Mouse (Mus musculus): ENCODE measurements around the gene Gck. TPM values are rescaled to one million over a fixed set of nuclear protein-coding genes. Genes with fewer than 3 reads are reported as not detected.

The Gck gene
- polyA plus RNA-seq, 1 experiment: 1.7 TPM

DNA sequence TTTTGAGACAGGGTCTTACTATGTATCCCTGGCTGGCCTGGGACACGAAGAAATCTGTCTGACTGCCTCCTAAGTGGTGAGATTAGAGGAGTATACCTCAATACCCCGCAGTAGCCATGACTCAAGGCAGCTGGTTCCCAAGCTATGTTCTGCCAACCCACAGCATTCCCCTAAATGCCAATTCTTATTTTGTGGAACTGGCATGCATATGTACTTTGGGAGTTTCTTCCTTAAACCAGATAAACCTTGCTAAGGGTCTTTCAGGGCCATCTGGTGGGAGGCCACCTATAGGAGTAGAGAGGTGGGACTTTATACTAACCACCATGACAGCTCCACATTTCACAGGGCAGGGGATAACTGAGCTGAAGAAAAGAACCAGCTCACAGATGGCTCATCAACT lies 46.0 kb downstream of the Gck start:
- peaks cover 75% of the 10 kb centered on the region for H3K27me3 ChIP-seq (replicated peaks)
- H3K4me1 ChIP-seq: peaks cover 8% of the 10 kb centered on the region; the same call in 1 of the 2 replicates
- H3K36me3 ChIP-seq (replicated peaks; ENCODE audit: low read length): no peaks in the 10 kb centered on the region
- no peak overlapping the region for H3K4me3 ChIP-seq (replicated peaks)
- no peak for TF ChIP-seq FLI1 (IDR thresholded peaks at IDR 0.05; ENCODE audit: low read length)
- H3K9me3 ChIP-seq: no peaks in the 10 kb centered on the region

- no peak for TF ChIP-seq FLI1 (IDR thresholded peaks at IDR 0.05; ENCODE audit: low read length)
- TF ChIP-seq GATA1 (IDR thresholded peaks at IDR 0.05; ENCODE audit: borderline replicate concordance, low read length): no peak
- H3K4me1 ChIP-seq: peaks cover 14% of the 10 kb centered on the region; the same call in 1 of the 2 replicates
- no peaks in the 10 kb centered on the region for H3K9me3 ChIP-seq
- H3K27me3 ChIP-seq (replicated peaks): peaks cover 89% of the 10 kb centered on the region
- peak overlapping the region; percentile 85 for H3K4me3 ChIP-seq (replicated peaks)
- no peaks in the 10 kb centered on the region for H3K36me3 ChIP-seq (replicated peaks; ENCODE audit: low read length)
These were observed 47.5 kb downstream of the Gck start for GRCm38 (mm10) chr11:5902390-5902789.

DNA sequence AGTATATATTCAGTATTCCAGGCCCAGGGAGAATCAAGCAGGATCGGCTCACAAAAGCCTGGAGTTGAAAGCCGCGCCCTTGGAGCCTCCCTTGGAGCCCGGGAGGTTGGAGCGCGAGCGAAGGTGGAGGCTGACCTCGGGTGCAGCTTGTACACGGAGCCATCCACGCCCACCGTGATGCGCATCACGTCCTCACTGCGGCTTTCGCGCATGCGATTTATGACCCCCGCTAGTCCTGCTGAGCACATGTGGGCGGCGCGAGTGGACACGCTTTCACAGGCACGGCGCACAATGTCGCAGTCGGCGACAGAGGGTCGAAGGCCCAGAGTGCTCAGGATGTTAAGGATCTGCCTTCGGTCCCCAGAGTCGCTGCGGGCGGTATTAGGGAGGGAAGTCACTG lies 47.9 kb downstream of the Gck start:
- no peak for TF ChIP-seq GATA1 (IDR thresholded peaks at IDR 0.05; ENCODE audit: borderline replicate concordance, low read length)
- no peak for TF ChIP-seq FLI1 (IDR thresholded peaks at IDR 0.05; ENCODE audit: low read length)
- Histone ChIP-seq H3K27me3 (replicated peaks) (peaks cover 90% of the 10 kb centered on the region), H3K4me1 (peaks cover 16% of the 10 kb centered on the region; the same call in 1 of the 2 replicates)

GRCm38 (mm10) chr11:5901320-5901719 lies 48.6 kb downstream of the Gck start:
- peaks cover 16% of the 10 kb centered on the region; the same call in 1 of the 2 replicates for H3K4me1 ChIP-seq
- H3K27me3 ChIP-seq (replicated peaks): peaks cover 92% of the 10 kb centered on the region
- H3K9me3 ChIP-seq: no peaks in the 10 kb centered on the region
- H3K36me3 ChIP-seq (replicated peaks; ENCODE audit: low read length): no peaks in the 10 kb centered on the region
- peak overlapping the region; percentile 1 for H3K4me3 ChIP-seq (replicated peaks)
- TF ChIP-seq GATA1 (IDR thresholded peaks at IDR 0.05; ENCODE audit: borderline replicate concordance, low read length) (no peak), FLI1 (IDR thresholded peaks at IDR 0.05; ENCODE audit: low read length) (no peak)

More for the DNA sequence above, 47.9 kb downstream of the Gck start:
- Histone ChIP-seq H3K9me3 (no peaks in the 10 kb centered on the region), H3K36me3 (replicated peaks; ENCODE audit: low read length) (no peaks in the 10 kb centered on the region), H3K4me3 (replicated peaks) (peak overlapping the region; percentile 85)

GRCm38 (mm10) chr11:5899286-5899685 lies 50.6 kb downstream of the Gck start:
- H3K4me1 ChIP-seq: peaks cover 16% of the 10 kb centered on the region; the same call in 1 of the 2 replicates
- H3K4me3 ChIP-seq (replicated peaks): no peak overlapping the region
- peaks cover 94% of the 10 kb centered on the region for H3K27me3 ChIP-seq (replicated peaks)
- TF ChIP-seq GATA1 (IDR thresholded peaks at IDR 0.05; ENCODE audit: borderline replicate concordance, low read length): no peak
- no peak for TF ChIP-seq FLI1 (IDR thresholded peaks at IDR 0.05; ENCODE audit: low read length)
- H3K36me3 ChIP-seq (replicated peaks; ENCODE audit: low read length): no peaks in the 10 kb centered on the region
- no peaks in the 10 kb centered on the region for H3K9me3 ChIP-seq

- TF ChIP-seq FLI1 (IDR thresholded peaks at IDR 0.05; ENCODE audit: low read length) (no peak), GATA1 (IDR thresholded peaks at IDR 0.05; ENCODE audit: borderline replicate concordance, low read length) (no peak)
- peaks cover 16% of the 10 kb centered on the region; the same call in 1 of the 2 replicates for H3K4me1 ChIP-seq
- no peaks in the 10 kb centered on the region for H3K9me3 ChIP-seq
- H3K27me3 ChIP-seq (replicated peaks): peaks cover 91% of the 10 kb centered on the region
- H3K4me3 ChIP-seq (replicated peaks): no peak within 1 kb of the TSS
- no peaks in the 10 kb centered on the region for H3K36me3 ChIP-seq (replicated peaks; ENCODE audit: low read length)
These were observed 51.4 kb downstream of the Gck start, which contains the start of gene Myl7 for GRCm38 (mm10) chr11:5898531-5898930. Myl7 (minus strand) TSS chr11:5898782.

DNA sequence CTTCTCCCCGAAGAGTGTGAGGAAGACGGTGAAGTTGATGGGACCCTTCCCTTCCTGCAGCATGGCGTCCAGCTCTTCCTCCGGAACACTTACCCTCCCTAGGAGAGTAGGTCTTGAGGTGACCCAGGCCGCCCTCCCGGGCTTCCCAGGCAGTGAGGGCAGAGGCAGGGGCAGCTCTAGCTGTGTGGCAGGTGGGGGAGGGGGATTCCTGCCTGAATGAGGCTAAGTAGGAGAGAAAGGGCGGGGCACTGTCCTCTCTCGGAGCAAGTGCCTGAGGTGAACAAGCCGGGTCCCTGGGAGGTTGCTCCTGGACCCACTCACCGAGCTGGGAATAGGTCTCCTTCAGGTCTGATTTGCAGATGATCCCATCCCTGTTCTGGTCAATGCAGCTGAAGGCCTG lies 52.0 kb downstream of the Gck start:
- H3K36me3 ChIP-seq (replicated peaks; ENCODE audit: low read length): no peaks in the 10 kb centered on the region
- H3K4me1 ChIP-seq: peaks cover 18% of the 10 kb centered on the region
- no peak overlapping the region for H3K4me3 ChIP-seq (replicated peaks)
- TF ChIP-seq FLI1 (IDR thresholded peaks at IDR 0.05; ENCODE audit: low read length) (no peak), GATA1 (IDR thresholded peaks at IDR 0.05; ENCODE audit: borderline replicate concordance, low read length) (no peak)
- no peaks in the 10 kb centered on the region for H3K9me3 ChIP-seq
- H3K27me3 ChIP-seq (replicated peaks): peaks cover 84% of the 10 kb centered on the region

DNA sequence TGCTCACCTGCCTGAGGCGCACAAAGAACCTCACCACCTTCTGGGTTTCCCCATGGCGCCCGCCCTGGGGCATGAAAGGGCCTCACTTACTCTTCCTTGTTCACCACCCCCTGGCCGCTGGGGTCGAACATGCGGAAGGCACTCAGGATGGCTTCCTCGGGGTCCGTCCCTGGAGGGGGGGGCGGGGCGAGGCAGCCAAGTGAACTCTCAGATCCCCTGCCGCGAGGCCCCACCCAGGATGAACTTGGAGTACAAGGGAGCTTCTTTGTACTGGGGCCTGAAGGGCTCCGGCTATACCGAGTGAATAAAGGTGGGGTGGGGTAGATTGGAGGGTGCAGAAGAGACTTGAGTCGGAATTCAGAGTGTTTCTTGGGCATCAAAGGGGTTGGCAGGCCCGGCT lies 52.7 kb downstream of the Gck start:
- Histone ChIP-seq H3K4me3 (replicated peaks) (no peak overlapping the region), H3K27me3 (replicated peaks) (peaks cover 84% of the 10 kb centered on the region), H3K9me3 (no peaks in the 10 kb centered on the region), H3K36me3 (replicated peaks; ENCODE audit: low read length) (no peaks in the 10 kb centered on the region), H3K4me1 (peaks cover 20% of the 10 kb centered on the region)
- TF ChIP-seq FLI1 (IDR thresholded peaks at IDR 0.05; ENCODE audit: low read length): no peak
- TF ChIP-seq GATA1 (IDR thresholded peaks at IDR 0.05; ENCODE audit: borderline replicate concordance, low read length): no peak

DNA sequence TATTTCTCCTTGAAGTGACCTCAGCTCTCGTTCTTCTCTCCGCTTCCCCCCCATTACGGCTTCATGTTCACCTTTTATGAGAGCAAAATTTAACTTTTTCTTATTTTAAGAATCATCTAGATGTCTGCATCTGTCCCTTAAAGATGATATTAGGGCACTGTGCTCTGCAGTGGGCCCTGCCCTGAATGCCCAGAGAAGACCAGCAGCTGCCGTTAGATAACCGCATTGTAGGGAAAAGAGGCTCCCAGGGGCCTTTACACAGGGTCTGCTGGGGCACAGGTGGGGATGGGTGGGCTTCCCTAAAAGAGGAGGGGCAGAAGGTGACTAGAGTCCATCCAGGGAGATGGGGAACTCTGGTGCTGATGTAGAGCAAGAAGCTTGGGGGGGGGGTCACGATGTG lies 56.1 kb downstream of the Gck start:
- Histone ChIP-seq H3K4me1 (peaks cover 19% of the 10 kb centered on the region), H3K36me3 (replicated peaks; ENCODE audit: low read length) (no peaks in the 10 kb centered on the region), H3K27me3 (replicated peaks) (peaks cover 79% of the 10 kb centered on the region), H3K4me3 (replicated peaks) (no peak overlapping the region), H3K9me3 (no peaks in the 10 kb centered on the region)
- no peak for TF ChIP-seq GATA1 (IDR thresholded peaks at IDR 0.05; ENCODE audit: borderline replicate concordance, low read length)
- TF ChIP-seq FLI1 (IDR thresholded peaks at IDR 0.05; ENCODE audit: low read length): no peak

DNA sequence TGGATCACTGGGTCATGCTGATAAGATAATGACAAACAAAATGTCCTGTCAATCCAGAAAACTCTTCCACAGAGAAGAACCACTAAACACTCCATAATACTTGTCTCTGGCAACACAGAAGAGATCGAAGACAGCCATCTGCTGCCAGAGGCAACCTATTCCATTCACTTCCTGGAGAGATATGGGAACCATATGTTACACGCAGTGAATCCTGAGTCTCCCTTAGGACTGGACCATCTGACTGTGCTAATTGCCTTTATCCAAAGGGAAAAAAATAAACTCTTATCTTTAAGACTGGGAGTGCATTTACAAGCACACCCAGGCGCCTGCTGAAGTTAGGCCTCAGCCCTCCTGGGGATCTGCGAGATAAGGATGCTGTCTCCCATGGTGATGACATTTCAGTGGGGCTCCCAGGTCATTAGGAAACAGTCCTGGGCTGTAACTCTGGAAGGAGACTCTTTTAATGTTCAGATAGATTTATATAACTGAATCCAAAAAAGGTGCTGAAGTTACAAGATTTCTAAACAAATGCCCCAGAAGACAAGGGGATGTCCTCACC lies 57.0 kb downstream of the Gck start:
- Histone ChIP-seq H3K9me3 (no peaks in the 10 kb centered on the region), H3K36me3 (replicated peaks; ENCODE audit: low read length) (no peaks in the 10 kb centered on the region), H3K4me3 (replicated peaks) (no peak overlapping the region), H3K27me3 (replicated peaks) (peaks cover 72% of the 10 kb centered on the region), H3K4me1 (peaks cover 19% of the 10 kb centered on the region)
- TF ChIP-seq GATA1 (IDR thresholded peaks at IDR 0.05; ENCODE audit: borderline replicate concordance, low read length) (no peak), FLI1 (IDR thresholded peaks at IDR 0.05; ENCODE audit: low read length) (no peak)
